Mouse (Mus musculus) intestine, embryonic 16.5 days (tissue): ENCODE data around the gene Pnpo. TPM values are rescaled to one million over a fixed set of nuclear protein-coding genes. Genes with fewer than 3 reads are reported as not detected.
A peak's percentile ranks its signal among the peaks of the same experiment; 100 is the strongest.

ENCODE experiments used
- ATAC-seq: fragments of 200-750 bp; cut with Nextera tagmentation; 2 replicates; pipeline ENCODE4 v1.8.0; 2017; ENCODE audit warnings: moderate TSS enrichment, moderate library complexity
- H3K27ac ChIP-seq: fragments of 300-500 bp; sonication (generic); 2 replicates; pipeline ENCODE4 v1.5.1; 2014; ENCODE audit warnings: mild to moderate bottlenecking, low read length
- H3K27me3 ChIP-seq: fragments of 300-500 bp; sonication (generic); replicated peaks from 2 replicates; pipeline ENCODE4 v1.6.1; 2014; ENCODE audit warnings: low read length, control low read depth, mixed read lengths; ENCODE audit not compliant: control insufficient read depth, insufficient read depth
- H3K36me3 ChIP-seq: fragments of 300-500 bp; sonication (generic); 2 replicates; pipeline ENCODE4 v1.6.1; 2014; ENCODE audit warnings: low read length, control low read depth; ENCODE audit not compliant: control insufficient read depth, insufficient read depth
- H3K4me1 ChIP-seq: fragments of 300-500 bp; sonication (generic); 2 replicates; pipeline ENCODE4 v1.6.1; 2014; ENCODE audit warnings: low read length, control low read depth, mixed read lengths; ENCODE audit not compliant: control insufficient read depth, insufficient read depth
- H3K4me2 ChIP-seq: fragments of 300-500 bp; sonication (generic); 2 replicates; pipeline ENCODE4 v1.6.1; 2014; ENCODE audit warnings: low read depth, low read length, control low read depth
- H3K4me3 ChIP-seq: fragments of 300-500 bp; sonication (generic); 2 replicates; pipeline ENCODE4 v1.5.1; 2014; ENCODE audit warnings: mild to moderate bottlenecking, low read length
- H3K9ac ChIP-seq: fragments of 300-500 bp; sonication (generic); 2 replicates; pipeline ENCODE4 v1.6.1; 2014; ENCODE audit warnings: low read depth, low read length
- H3K9me3 ChIP-seq: fragments of 300-500 bp; sonication (generic); 2 replicates; pipeline ENCODE4 v1.6.1; 2016; ENCODE audit warnings: low read length, control low read depth; ENCODE audit not compliant: control insufficient read depth
- WGBS: fragments of 180-500 bp; shearing (Covaris S2); extraction: QIAGEN DNeasy Blood & Tissue Kit; methylation state at CpG from one replicate; pipeline ENCODE4 v1.1.7; 2014; 5-methylcytosine and 5-hydroxymethylcytosine counted together
- polyA plus RNA-seq: library from polyadenylated mRNA; unstranded; fragments of >200 nt; fragmentation: Nextera tagmentation; extraction: Ambion mirVana; gene quantifications from 2 replicates; pipeline ENCODE4 v1.2.1, GENCODE M21; 2015

Pnpo gene
- polyA plus RNA-seq, 1 experiment from 2014 or later, result 125 TPM

DNA sequence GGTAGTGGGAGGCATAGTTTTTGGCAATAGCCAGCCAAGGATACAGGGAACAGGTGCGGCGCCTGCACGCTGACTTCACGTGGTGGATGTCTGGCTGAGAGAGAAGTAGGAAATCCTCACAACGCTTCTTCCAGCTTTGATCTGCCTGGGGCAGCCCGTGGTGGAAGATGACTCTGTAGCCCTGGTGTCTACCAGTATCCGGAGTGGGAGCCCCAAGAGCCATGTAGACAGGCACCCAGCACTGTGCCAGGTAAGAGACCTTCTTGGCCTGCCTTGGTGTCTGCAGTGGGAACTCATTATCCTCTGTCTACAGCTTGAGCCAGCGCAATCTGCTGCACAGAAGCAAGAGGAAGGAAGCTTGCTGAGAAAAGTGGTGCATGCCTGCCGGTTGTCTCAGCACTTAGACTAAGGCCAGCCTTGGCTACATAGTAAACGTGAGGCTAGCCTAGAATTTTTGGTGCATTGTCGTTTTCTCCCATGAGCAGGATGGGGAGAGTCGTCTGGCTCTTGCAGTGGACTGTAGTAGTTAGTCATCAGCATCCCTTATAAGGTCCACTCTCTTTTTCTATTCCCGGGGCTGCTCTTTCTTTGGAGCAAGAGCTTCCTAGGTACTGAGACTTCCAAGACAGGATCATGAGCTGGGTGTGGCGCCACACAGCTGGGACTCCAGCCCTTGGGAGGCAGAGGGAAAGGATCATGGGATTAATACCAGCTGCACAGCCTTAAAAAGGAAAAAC is 1.2 kb upstream of the Pnpo start:
- Histone ChIP-seq H3K27me3 (no peaks in the 10 kb centered on the region), H3K9ac (peak overlapping the region; percentile 75), H3K4me1 (peaks cover 9% of the 10 kb centered on the region; the same call in 1 of the 2 replicates), H3K36me3 (0 out of 2 replicates have a peak, but pooled peaks cover 3% of the 10 kb centered on the region), H3K9me3 (no peaks in the 10 kb centered on the region), H3K27ac (no peak overlapping the region; the same call in 1 of the 2 replicates), H3K4me2 (peak overlapping the region; percentile 94), H3K4me3 (peak overlapping the region; percentile 62)
- ATAC-seq, result no peak
- WGBS, result 67% methylated on average over 14 of the region's 14 CpGs

GRCm38 (mm10) chr11:96941989-96942590 is 1.7 kb downstream of the Pnpo start:
- H3K4me2 ChIP-seq, result peak overlapping the region; percentile 94; the same call in 1 of the 2 replicates

DNA sequence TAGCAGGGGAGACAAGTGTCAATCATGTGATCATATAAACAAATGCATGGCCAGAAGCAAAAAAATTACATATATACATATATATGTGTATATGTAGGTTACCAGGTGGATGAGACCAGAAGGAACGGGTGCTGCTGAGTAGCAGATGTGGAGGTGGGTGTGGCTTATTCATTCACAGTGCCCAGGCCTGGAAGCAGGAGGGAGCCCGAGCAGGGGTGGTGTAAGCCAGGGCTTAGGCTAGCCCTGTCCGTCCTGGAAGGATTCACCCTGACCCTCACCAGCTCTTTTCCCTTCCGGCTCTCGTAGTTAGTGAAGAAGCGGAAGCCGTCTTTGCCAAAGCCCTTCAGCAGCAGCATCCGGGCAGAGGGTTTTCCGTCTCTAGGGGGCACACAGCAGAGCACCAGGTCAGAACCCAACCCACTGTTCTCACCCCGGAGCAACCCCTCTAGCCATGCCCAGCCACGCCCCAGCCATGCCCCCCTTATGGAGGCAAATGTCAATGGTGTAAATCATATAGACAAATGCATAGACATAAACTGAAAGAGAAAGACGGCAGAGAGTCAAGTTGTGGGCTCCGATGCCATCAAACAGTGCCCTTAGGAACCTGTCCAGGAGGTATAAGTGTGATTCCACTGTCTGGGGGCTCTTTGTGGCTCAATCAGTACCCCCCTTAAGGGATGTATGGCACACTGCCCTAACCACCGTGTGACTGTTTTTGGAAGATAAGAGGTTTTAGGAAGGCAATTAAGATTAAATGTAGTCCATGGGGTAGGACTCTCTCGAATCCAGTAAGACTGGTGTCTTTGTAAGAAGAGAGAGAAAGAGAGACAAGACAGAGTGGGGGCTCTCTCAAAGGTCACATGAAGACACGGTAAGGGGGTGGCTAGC is 3.0 kb downstream of the Pnpo start:
- Histone ChIP-seq H3K27me3 (no peaks in the 10 kb centered on the region), H3K4me1 (peaks cover 18% of the 10 kb centered on the region), H3K27ac (no peak overlapping the region), H3K9me3 (no peaks in the 10 kb centered on the region), H3K9ac (no peak overlapping the region), H3K36me3 (no peaks in the 10 kb centered on the region), H3K4me3 (no peak overlapping the region), H3K4me2 (no peak overlapping the region)
- 73% methylated on average over 16 of the region's 16 CpGs for WGBS
- ATAC-seq, result no peak

More at GRCm38 (mm10) chr11:96941989-96942590, 1.7 kb downstream of the Pnpo start:
- WGBS, result 63% methylated on average over 6 of the region's 6 CpGs
- no peaks in the 10 kb centered on the region for H3K27me3 ChIP-seq
- peak overlapping the region; percentile 62; the same call in 1 of the 2 replicates for H3K4me3 ChIP-seq
- H3K9me3 ChIP-seq, result no peaks in the 10 kb centered on the region
- H3K36me3 ChIP-seq, result no peaks in the 10 kb centered on the region
- ATAC-seq, result no peak
- H3K27ac ChIP-seq, result peak overlapping the region; percentile 64
- H3K4me1 ChIP-seq, result peaks cover 20% of the 10 kb centered on the region
- no peak overlapping the region for H3K9ac ChIP-seq

- H3K36me3 ChIP-seq, result no peaks in the 10 kb centered on the region
- H3K4me1 ChIP-seq, result peaks cover 19% of the 10 kb centered on the region
- H3K4me3 ChIP-seq, result no peak overlapping the region
- H3K27me3 ChIP-seq, result no peaks in the 10 kb centered on the region
- WGBS, result 58% methylated on average over 6 of the region's 6 CpGs
- ATAC-seq, result no peak
- no peaks in the 10 kb centered on the region for H3K9me3 ChIP-seq
- H3K9ac ChIP-seq, result 0 out of 2 replicates have a peak overlapping the region, but pooled peaks have one; percentile 7
- peak overlapping the region; percentile 91 for H3K27ac ChIP-seq
- no peak overlapping the region for H3K4me2 ChIP-seq
These were observed 5.4 kb downstream of the Pnpo start for GRCm38 (mm10) chr11:96938426-96938800.

- no peaks in the 10 kb centered on the region for H3K36me3 ChIP-seq
- H3K4me2 ChIP-seq, result 0 out of 2 replicates have a peak overlapping the region, but pooled peaks have one; percentile 1
- peak overlapping the region; percentile 91 for H3K27ac ChIP-seq
- peaks cover 19% of the 10 kb centered on the region for H3K4me1 ChIP-seq
- H3K9me3 ChIP-seq, result no peaks in the 10 kb centered on the region
- no peaks in the 10 kb centered on the region for H3K27me3 ChIP-seq
- 34% methylated on average over 10 of the region's 10 CpGs for WGBS
- no peak overlapping the region for H3K4me3 ChIP-seq
- ATAC-seq, result peak; percentile 81
- peak overlapping the region; percentile 46 for H3K9ac ChIP-seq
These were observed 6.0 kb downstream of the Pnpo start for GRCm38 (mm10) chr11:96937549-96938425.

DNA sequence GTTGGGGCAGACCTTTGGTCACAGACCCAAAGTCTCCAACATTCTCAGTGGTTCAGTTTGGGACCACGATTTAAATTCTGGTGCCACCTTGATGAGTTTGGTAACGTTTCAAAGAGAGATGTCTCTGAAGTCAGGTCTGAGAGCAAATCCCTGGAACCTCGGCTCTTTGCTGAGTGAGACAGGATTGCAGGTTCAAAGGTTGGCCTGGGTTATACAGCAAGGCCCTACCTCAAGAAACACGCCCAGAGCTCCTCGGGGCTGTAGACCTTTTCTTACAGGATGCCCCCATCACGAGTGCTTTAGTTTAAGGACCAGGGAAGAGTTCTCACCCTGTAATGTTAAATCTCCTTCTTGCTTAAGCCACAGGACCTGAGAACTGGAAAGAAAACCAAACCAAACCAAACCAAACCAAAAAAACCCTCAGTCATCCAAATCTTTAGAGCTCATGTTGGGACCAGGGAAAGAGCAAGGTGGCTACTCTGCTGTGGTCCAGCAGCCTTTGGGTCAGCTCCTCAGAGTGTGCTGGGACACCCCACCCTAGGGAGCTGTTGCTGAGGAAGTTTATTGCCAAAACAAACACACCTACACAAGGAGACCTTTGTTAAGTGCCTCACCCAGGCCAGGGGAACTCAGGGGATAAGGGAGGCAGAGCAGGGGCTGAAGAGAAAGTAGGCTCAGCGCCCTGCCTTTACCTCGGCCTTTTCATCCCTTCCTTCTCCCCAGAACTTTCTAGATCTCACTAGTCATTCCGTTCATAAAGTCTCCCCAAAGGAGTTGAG is 7.7 kb downstream of the Pnpo start:
- ATAC-seq, result no peak
- Histone ChIP-seq H3K36me3 (peaks cover 3% of the 10 kb centered on the region; the same call in 1 of the 2 replicates), H3K27ac (peak overlapping the region; percentile 91), H3K27me3 (no peaks in the 10 kb centered on the region), H3K4me2 (peak overlapping the region; percentile 42; the same call in 1 of the 2 replicates), H3K9ac (no peak overlapping the region), H3K4me3 (no peak overlapping the region), H3K4me1 (peaks cover 23% of the 10 kb centered on the region), H3K9me3 (no peaks in the 10 kb centered on the region)
- WGBS, result 58% methylated on average over 9 of the region's 9 CpGs

DNA sequence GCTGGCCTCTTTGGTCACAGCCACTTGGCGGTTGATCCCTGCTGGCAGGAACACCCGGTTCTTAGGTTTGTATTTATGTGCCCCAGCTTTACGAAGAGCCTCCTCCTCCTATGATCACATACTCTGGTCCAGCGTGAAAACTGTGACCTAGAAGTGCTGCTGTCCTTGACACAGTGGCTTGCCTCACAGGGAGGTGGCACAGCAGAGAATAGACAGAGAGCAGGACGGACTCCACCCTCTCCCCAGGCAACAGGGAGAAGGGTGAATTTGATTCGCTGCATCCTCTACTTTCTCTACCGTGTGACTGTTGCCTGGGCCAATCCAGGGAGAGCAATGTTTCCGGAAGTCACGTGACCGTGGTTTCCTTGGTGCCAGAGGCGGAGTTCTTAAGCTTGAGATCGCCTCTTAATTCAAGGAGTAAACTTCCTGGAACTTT is 8.8 kb downstream of the Pnpo start:
- Histone ChIP-seq H3K4me2 (peak overlapping the region; percentile 42), H3K27ac (peak overlapping the region; percentile 91), H3K4me3 (peak overlapping the region; percentile 19), H3K9me3 (no peaks in the 10 kb centered on the region), H3K9ac (peak overlapping the region; percentile 22), H3K36me3 (peaks cover 3% of the 10 kb centered on the region; the same call in 1 of the 2 replicates), H3K27me3 (no peaks in the 10 kb centered on the region), H3K4me1 (peaks cover 23% of the 10 kb centered on the region)
- 15% methylated on average over 12 of the region's 12 CpGs for WGBS
- peak; percentile 85 for ATAC-seq
